Mouse (Mus musculus) embryo, embryonic 9.5 days (tissue): ENCODE data around the gene Sbf2.

Experiments
- DNase-seq: peaks from one replicate; pipeline ENCODE4 v3.0.0-alpha.2; 2017; ENCODE audit errors: extremely low spot score

The Sbf2 gene

DNA sequence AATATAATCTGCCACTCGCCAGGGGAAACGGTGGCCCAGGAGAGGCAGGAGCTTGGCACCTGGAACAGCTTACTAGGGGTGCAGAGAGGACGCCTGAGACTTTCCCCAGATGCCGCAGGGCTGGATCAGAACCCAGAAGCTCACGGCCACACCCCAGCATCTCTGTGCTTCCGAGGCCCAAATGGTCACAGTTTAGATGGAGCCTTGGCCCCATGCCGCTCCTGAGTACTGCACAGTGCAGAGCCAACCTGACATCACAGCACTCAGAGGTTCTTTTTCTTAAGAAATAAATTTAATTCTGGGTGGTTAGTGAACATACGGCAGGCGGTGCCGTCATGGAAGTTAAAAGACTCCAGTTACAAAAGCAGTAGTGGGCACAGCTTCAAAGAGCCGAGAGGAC is 307.0 kb downstream of the Sbf2 start:
- DNase-seq: no peak

GRCm38 (mm10) chr7:110306281-110306680 is 308.4 kb downstream of the Sbf2 start:
- no peak for DNase-seq

- DNase-seq: no peak
Measured at GRCm38 (mm10) chr7:110305486-110305885, 309.2 kb downstream of the Sbf2 start.

DNA sequence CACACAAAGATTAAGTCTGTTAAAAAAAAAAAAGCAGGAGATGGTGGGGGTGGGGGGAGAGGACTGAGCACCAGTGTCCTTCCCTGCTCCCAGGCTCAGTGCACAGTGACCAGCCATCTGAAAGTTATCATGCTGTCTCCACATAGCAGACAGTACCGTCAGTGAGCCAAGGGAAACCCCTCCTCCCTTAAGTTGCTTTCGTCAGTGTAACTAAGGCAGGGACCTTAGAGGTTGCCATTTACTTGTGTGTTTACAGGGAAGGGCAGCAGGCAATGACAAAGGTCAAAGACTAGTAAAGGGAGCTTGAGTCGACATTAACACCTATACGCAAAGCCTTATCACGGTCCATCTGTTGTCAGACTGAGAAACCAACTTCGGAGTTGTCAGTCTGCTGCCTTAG is 311.8 kb downstream of the Sbf2 start:
- no peak for DNase-seq

DNA sequence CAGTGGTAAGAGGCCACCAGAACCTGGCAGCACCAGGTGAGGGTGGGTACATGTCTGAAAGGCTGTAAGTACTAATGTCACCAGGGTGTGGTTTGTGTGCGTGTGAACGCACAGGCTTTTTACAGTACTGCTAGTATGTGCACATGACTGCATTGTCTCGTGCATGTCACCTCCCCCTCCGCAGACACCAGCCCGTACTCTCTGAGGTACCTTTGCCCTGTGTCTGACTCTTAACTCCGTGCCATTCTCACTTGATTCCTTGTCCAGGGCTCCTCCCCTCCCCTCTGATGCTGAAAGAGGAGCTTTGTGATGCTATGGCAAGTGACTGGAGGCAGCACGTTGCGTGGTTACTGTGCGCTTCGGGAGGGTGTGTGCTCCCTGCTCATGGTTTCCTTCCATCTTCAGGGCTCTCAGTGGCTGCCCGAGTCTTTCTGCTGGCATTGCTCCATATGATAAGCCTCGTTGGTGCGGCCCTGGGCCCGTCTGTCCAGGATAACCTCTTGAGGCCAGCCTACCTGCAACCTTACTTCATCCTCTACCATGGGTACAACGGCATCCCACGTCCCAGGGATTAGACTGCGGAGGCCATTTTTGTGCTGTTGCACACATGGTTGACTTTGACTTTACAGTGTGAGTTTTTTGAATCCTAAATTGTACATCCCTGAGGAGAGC is 315.8 kb downstream of the Sbf2 start:
- no peak for DNase-seq

DNA sequence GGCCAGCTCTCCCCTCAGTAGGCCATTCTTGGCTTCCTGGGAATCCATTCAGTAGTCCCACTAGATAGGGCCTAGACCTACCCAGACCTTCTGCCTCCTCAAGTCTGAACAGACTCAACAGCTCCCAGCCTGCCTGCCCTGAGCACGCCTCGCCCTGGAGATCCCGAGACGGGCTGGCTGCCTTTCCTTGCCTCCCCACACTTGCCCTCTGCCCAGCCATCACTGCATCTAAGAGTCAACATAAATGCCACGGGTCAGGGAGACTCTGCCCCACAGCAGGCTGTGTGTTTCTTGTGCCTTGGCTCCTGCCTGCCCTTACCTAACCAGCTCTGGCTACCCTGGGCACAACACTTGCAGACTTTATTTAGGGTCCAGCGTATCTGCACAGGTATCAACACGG is 316.6 kb downstream of the Sbf2 start:
- no peak for DNase-seq

GRCm38 (mm10) chr7:110297611-110298010 is 317.1 kb downstream of the Sbf2 start:
- no peak for DNase-seq

DNA sequence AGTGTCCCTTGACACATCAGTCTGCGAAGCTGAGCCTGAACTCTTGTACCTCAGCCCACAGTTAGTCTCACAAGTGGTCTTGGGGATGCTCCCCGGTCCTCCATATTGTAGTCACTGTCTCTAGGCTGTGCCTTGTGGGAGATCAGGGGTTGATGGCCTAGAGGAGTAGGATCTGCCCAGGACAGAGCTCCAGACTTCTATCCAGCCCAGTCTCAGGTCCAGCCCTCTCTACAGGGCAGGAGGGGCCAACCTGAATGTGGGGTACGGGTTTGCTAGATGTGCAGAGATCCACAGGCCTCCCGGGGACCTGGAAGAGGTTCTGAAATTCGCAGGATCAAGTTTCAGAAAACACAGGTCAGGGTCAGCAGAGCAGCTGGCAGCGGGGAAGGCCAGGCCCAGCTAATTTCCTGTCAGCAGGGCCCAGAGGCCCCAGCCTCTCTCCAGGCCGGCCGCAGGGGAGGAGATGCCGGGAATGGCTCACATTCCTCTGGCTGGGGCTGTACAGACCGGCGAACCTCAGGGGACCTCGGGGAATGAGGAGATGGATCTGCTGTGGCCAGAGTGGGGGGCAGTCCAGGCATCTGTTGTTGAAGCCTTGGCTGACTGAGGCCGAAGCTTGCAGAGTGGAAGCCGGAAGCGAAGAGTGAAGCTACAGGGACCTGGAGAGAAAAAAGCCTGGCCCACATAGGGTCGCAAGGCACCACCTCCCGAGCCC is 317.7 kb downstream of the Sbf2 start:
- DNase-seq: peak; percentile 80

GRCm38 (mm10) chr7:110289647-110290046 is 325.1 kb downstream of the Sbf2 start:
- no peak for DNase-seq

DNA sequence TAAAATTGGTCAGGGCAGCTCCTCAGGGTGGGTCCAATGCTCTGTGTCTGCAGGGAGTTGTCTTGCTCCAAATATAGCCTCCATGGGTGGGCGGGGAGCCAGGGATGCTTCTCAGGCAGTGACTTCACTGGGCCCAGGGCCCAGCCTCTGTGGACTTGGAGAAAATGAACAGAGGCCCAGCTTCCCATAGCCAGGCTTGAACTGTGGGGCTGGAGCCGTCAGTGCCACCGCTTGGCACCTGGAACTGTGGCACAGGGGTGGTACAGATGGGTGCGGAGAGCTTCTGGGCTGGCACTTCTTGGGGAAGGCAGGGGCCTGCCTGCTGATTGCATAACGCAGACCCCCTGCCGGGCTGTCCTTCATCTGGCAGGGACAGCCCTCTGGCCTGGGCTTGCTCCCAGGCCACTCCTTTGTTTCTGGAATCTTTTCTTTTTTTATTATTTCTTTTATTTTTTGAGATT is 326.0 kb downstream of the Sbf2 start:
- DNase-seq: no peak

- no peak for DNase-seq
Measured at GRCm38 (mm10) chr7:110288191-110288604, 326.5 kb downstream of the Sbf2 start.

GRCm38 (mm10) chr7:110287476-110288071 is 327.1 kb downstream of the Sbf2 start:
- DNase-seq: peak; percentile 33

- peak; percentile 87 for DNase-seq
Measured at GRCm38 (mm10) chr7:110286838-110287475, 327.8 kb downstream of the Sbf2 start.

GRCm38 (mm10) chr7:110286198-110286732 is 328.5 kb downstream of the Sbf2 start:
- no peak for DNase-seq

DNA sequence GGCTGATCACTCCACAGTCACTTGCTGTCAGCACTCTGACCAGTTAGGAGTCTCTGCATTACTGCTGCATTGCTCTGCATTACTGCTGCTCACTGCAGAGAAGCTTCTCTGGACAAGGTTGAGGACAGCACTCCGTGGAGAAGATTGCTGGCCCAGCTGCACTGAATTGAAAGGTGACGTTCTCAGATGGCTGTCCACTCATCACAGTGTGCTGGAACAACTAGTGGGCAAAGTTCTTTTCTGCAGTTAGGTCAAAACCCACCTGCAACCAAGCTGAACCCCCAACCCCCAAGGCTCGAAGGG is 328.9 kb downstream of the Sbf2 start:
- DNase-seq: no peak

- no peak for DNase-seq
Measured at GRCm38 (mm10) chr7:110285076-110285848, 329.5 kb downstream of the Sbf2 start.

GRCm38 (mm10) chr7:110283484-110284275 is 331.0 kb downstream of the Sbf2 start:
- DNase-seq: no peak

GRCm38 (mm10) chr7:110282797-110283196 is 331.9 kb downstream of the Sbf2 start:
- DNase-seq: no peak

GRCm38 (mm10) chr7:110281435-110282256 is 333.1 kb downstream of the Sbf2 start:
- DNase-seq: no peak

GRCm38 (mm10) chr7:110279183-110279582 is 335.5 kb downstream of the Sbf2 start:
- no peak for DNase-seq
